Mouse (Mus musculus) forebrain, embryonic 13.5 days (tissue): ENCODE data around the gene Eif4a1. TPM values are rescaled to one million over a fixed set of nuclear protein-coding genes. Genes with fewer than 3 reads are reported as not detected.
"Not testable (repeated sequence)": the region's sequence is repeated elsewhere in the genome, so short reads cannot be mapped to it uniquely, and the experiment has no call there.

Source experiments
- ATAC-seq: fragments of 200-750 bp; cut with Nextera tagmentation; 2 replicates; pipeline ENCODE4 v1.8.0; 2017
- H3K27ac ChIP-seq: fragments of 300-500 bp; sonication (generic); 2 replicates; pipeline ENCODE4 v1.5.1; 2015; ENCODE audit warnings: inconsistent platforms, mild to moderate bottlenecking, moderate library complexity
- H3K27me3 ChIP-seq: fragments of 300-500 bp; sonication (generic); 2 replicates; pipeline ENCODE4 v1.6.1; 2015; ENCODE audit warnings: mild to moderate bottlenecking, inconsistent platforms
- H3K36me3 ChIP-seq: fragments of 300-500 bp; sonication (generic); 2 replicates; pipeline ENCODE4 v1.6.1; 2015; ENCODE audit warnings: mild to moderate bottlenecking, inconsistent platforms; ENCODE audit not compliant: poor library complexity, severe bottlenecking
- H3K4me1 ChIP-seq: fragments of 300-500 bp; sonication (generic); 2 replicates; pipeline ENCODE4 v1.6.1; 2015; ENCODE audit warnings: inconsistent platforms
- H3K4me2 ChIP-seq: fragments of 300-500 bp; sonication (generic); 2 replicates; pipeline ENCODE4 v1.6.1; 2015; ENCODE audit warnings: inconsistent platforms, mild to moderate bottlenecking, moderate library complexity
- H3K4me3 ChIP-seq: fragments of 300-500 bp; sonication (generic); 2 replicates; pipeline ENCODE4 v1.5.1; 2015; ENCODE audit warnings: mild to moderate bottlenecking, inconsistent platforms
- H3K9ac ChIP-seq: fragments of 300-500 bp; sonication (generic); 2 replicates; pipeline ENCODE4 v1.6.1; 2015; ENCODE audit warnings: mild to moderate bottlenecking, inconsistent platforms
- H3K9me3 ChIP-seq: fragments of 300-500 bp; sonication (generic); replicated peaks from 2 replicates; pipeline ENCODE4 v1.6.1; 2016; ENCODE audit warnings: inconsistent platforms
- WGBS: fragments of 180-500 bp; shearing (Covaris S2); methylation state at CpG from one replicate; pipeline ENCODE4 v1.1.7; 2015; 5-methylcytosine and 5-hydroxymethylcytosine counted together
- polyA plus RNA-seq: library from polyadenylated mRNA; unstranded; fragments of >200 nt; fragmentation: Nextera tagmentation; extraction: Ambion mirVana; gene quantifications from 2 replicates; pipeline ENCODE4 v1.2.1, GENCODE M21; 2015

Gene Eif4a1
- polyA plus RNA-seq, 1 experiment from 2014 or later: 701 TPM

DNA sequence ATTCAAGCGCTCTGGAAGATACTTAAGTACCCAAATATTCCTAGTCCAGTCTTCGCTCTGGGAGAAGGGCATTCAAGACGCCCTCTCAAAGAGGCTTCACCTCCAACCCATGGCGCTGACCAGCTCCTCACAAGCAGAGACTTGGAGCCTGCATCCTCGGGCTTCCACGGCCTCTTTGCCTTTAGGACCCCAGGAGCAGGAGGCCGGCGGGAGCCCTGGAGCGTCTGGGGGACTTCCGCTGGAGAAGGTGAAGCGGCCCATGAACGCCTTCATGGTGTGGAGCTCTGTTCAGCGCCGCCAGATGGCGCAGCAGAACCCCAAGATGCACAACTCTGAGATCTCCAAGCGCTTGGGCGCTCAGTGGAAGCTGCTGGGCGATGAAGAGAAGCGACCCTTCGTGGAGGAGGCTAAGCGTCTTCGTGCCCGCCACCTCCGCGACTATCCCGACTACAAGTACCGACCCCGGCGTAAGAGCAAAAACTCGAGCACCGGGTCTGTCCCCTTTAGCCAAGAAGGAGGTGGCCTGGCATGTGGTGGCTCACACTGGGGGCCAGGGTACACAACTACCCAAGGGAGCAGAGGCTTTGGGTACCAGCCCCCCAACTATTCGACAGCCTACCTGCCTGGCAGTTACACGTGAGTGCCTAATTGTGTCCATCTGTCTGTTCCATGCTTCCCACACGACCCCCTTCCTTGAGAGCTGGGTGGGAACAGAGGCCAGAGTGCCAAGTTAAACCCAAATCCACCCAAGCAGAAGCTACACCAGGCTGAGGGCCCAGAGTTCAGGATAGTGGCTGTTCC lies 16.8 kb downstream of the Eif4a1 start, which contains the start of gene Sox15:
Gene Sox15, plus strand, starts transcription at position 51 of the 801 bp plus-strand sequence.
- no peak within 1 kb of the TSS for H3K4me2 ChIP-seq
- peaks cover 90% of the 10 kb centered on the region for H3K36me3 ChIP-seq
- WGBS: 22% methylated on average over 34 of the region's 34 CpGs
- H3K27ac ChIP-seq: peak within 1 kb of the TSS; percentile 3; the same call in 1 of the 2 replicates
- H3K9ac ChIP-seq: no peak within 1 kb of the TSS
- no peaks in the 10 kb centered on the region for H3K9me3 ChIP-seq
- H3K4me1 ChIP-seq: peaks cover 8% of the 10 kb centered on the region; the same call in 1 of the 2 replicates
- H3K4me3 ChIP-seq: peak within 1 kb of the TSS; percentile 9
- peak; percentile 77 for ATAC-seq
- H3K27me3 ChIP-seq: no peaks in the 10 kb centered on the region

DNA sequence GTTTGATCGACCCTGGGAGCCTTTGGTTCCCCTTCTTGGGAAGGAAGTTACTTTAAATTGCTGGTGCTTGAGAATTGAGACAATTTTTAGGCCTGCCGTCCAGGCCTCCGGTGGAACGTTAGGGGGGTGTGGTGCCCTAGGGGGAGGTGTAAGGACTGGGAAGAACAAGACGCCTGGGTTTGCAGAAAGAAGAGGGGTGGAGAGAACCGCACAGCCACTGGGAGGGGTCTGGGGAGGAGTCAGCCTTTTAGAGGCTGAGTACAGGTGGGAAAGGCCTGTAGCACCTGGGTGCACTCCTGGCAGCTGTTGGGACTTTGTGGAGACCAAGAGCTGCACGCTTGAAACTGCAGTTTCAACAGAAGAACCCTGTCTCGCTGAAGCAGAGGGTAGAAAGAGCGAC lies 17.5 kb downstream of the Eif4a1 start:
- Histone ChIP-seq H3K9ac (no peak overlapping the region), H3K27ac (0 out of 2 replicates have a peak overlapping the region, but pooled peaks have one; percentile 3), H3K9me3 (no peaks in the 10 kb centered on the region), H3K4me3 (no peak overlapping the region), H3K36me3 (peaks cover 90% of the 10 kb centered on the region), H3K4me1 (peaks cover 5% of the 10 kb centered on the region; the same call in 1 of the 2 replicates), H3K27me3 (no peaks in the 10 kb centered on the region), H3K4me2 (no peak overlapping the region)
- ATAC-seq: no peak
- 56% methylated on average over 9 of the region's 9 CpGs for WGBS

DNA sequence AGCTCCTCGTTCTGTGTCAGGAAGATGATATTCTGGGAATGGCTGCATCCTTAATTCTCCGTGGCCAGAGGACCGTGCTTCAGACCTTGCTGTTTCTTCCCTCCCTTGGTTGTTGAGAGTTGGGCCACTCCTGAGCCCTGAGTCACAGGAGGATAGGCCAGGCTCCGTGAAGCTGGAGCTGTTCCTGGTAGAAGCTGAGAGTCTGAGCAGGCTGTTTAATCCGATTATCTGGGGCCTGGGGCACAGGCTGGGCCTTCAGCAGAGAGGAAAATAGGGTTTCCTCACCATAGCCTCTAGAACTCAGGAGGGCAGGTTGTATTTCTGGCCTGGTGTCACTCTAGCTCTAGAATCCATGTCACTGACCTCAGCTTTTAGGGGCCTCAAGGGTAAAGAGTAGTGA lies 18.8 kb downstream of the Eif4a1 start:
- H3K27me3 ChIP-seq: no peaks in the 10 kb centered on the region
- 65% methylated on average over 5 of the region's 5 CpGs for WGBS
- H3K4me3 ChIP-seq: no peak overlapping the region
- no peaks in the 10 kb centered on the region for H3K9me3 ChIP-seq
- ATAC-seq: no peak
- H3K4me2 ChIP-seq: no peak overlapping the region
- peaks cover 5% of the 10 kb centered on the region; the same call in 1 of the 2 replicates for H3K4me1 ChIP-seq
- no peak overlapping the region for H3K9ac ChIP-seq
- peaks cover 93% of the 10 kb centered on the region for H3K36me3 ChIP-seq
- peak overlapping the region; percentile 8; the same call in 1 of the 2 replicates for H3K27ac ChIP-seq

- no peaks in the 10 kb centered on the region for H3K4me1 ChIP-seq
- no peak overlapping the region for H3K4me2 ChIP-seq
- no peak overlapping the region for H3K4me3 ChIP-seq
- no peak for ATAC-seq
- no peaks in the 10 kb centered on the region for H3K9me3 ChIP-seq
- H3K27me3 ChIP-seq: no peaks in the 10 kb centered on the region
- H3K27ac ChIP-seq: no peak overlapping the region
- H3K9ac ChIP-seq: no peak overlapping the region
- 96% methylated on average over 5 of the region's 5 CpGs for WGBS
- peaks cover 100% of the 10 kb centered on the region for H3K36me3 ChIP-seq
These were observed 26.4 kb downstream of the Eif4a1 start for GRCm38 (mm10) chr11:69645860-69646259.

- Histone ChIP-seq H3K27me3 (no peaks in the 10 kb centered on the region), H3K4me1 (peaks cover 33% of the 10 kb centered on the region), H3K36me3 (peaks cover 26% of the 10 kb centered on the region), H3K4me2 (peak overlapping the region; percentile 71), H3K9ac (0 out of 2 replicates have a peak overlapping the region, but pooled peaks have one; percentile 98), H3K27ac (no peak overlapping the region), H3K9me3 (no peaks in the 10 kb centered on the region), H3K4me3 (peak overlapping the region; percentile 79; the same call in 1 of the 2 replicates)
- 86% methylated on average over 3 of the region's 3 CpGs for WGBS
- no peak for ATAC-seq
These were observed 36.8 kb downstream of the Eif4a1 start for GRCm38 (mm10) chr11:69635471-69635870.

DNA sequence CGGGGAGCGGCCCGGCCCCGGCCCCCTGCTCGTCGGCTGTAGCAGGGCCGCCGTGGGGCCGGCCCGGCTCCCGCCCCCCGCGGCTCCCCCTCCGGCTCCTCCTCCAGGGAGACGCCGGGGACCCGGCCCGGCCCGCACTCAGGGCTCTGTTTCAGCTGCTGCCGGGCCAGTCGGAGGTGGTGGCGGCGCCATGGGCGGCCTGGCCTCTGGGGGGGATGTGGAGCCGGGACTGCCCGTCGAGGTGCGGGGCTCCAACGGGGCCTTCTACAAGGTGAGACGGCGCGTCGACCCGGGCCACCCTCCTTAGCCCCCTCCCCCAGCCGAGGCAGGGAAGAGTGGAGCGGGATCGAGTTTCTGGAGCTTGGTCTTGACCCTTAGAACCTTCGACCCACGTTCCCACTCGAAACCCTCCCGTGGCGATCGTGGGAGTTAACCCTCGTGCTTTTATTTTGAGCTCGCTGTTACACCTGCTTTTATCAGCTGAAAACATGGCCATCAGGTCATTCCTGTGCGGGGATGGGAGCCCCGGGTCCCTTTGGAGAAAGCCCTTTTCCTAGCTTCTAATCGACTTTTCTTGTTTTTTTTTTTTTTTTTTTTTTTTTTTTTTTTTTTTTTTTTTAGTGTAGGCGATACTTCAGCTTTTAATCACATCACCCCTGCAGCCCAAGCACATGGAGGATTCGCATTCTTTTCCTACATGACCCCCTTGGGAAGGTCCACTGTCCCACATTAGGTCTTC lies 38.9 kb downstream of the Eif4a1 start:
- Histone ChIP-seq H3K27me3 (no peaks in the 10 kb centered on the region), H3K36me3 (0 out of 2 replicates have a peak, but pooled peaks cover 8% of the 10 kb centered on the region), H3K4me1 (peaks cover 33% of the 10 kb centered on the region), H3K27ac (peak overlapping the region; percentile 94), H3K9ac (peak overlapping the region; percentile 98), H3K4me2 (peak overlapping the region; percentile 71), H3K4me3 (peak overlapping the region; percentile 79), H3K9me3 (no peaks in the 10 kb centered on the region)
- ATAC-seq: peak; percentile 64
- WGBS: under 1% methylated on average over 27 of the region's 50 CpGs

- peak within 1 kb of the TSS; percentile 98 for H3K9ac ChIP-seq
- H3K9me3 ChIP-seq: no peaks in the 10 kb centered on the region
- peak within 1 kb of the TSS; percentile 94 for H3K27ac ChIP-seq
- peak; percentile 98 for ATAC-seq
- 0 out of 2 replicates have a peak, but pooled peaks cover 3% of the 10 kb centered on the region for H3K36me3 ChIP-seq
- peak within 1 kb of the TSS; percentile 79 for H3K4me3 ChIP-seq
- H3K4me2 ChIP-seq: peak within 1 kb of the TSS; percentile 71
- H3K27me3 ChIP-seq: no peaks in the 10 kb centered on the region
- WGBS: under 1% methylated on average over 43 of the region's 56 CpGs
- H3K4me1 ChIP-seq: peaks cover 33% of the 10 kb centered on the region
These were observed 39.7 kb downstream of the Eif4a1 start, which contains the start of gene Fxr2 for GRCm38 (mm10) chr11:69632284-69633089. Gene Fxr2 (plus strand): TSS chr11:69632990.

- H3K4me1 ChIP-seq: peaks cover 12% of the 10 kb centered on the region
- H3K9ac ChIP-seq: no peak overlapping the region
- no peaks in the 10 kb centered on the region for H3K36me3 ChIP-seq
- 55% methylated on average over 1 of the region's 1 CpGs for WGBS
- H3K4me3 ChIP-seq: no peak overlapping the region
- no peak overlapping the region for H3K4me2 ChIP-seq
- no peak overlapping the region for H3K27ac ChIP-seq
- ATAC-seq: no peak
- no peaks in the 10 kb centered on the region for H3K27me3 ChIP-seq
- H3K9me3 ChIP-seq: no peaks in the 10 kb centered on the region
These were observed 42.4 kb downstream of the Eif4a1 start for GRCm38 (mm10) chr11:69629802-69630201.

GRCm38 (mm10) chr11:69628286-69628685 lies 43.9 kb downstream of the Eif4a1 start:
- H3K36me3 ChIP-seq: no peaks in the 10 kb centered on the region
- no peak overlapping the region for H3K4me2 ChIP-seq
- no peak overlapping the region for H3K9ac ChIP-seq
- ATAC-seq: no peak
- no peak overlapping the region for H3K27ac ChIP-seq
- H3K27me3 ChIP-seq: no peaks in the 10 kb centered on the region
- 38% methylated on average over 6 of the region's 6 CpGs for WGBS
- H3K4me3 ChIP-seq: no peak overlapping the region
- H3K9me3 ChIP-seq: no peaks in the 10 kb centered on the region
- peaks cover under 1% of the 10 kb centered on the region; the same call in 1 of the 2 replicates for H3K4me1 ChIP-seq

- H3K9ac ChIP-seq, H3K4me3 ChIP-seq, H3K36me3 ChIP-seq, H3K27me3 ChIP-seq, H3K9me3 ChIP-seq, H3K4me2 ChIP-seq, ATAC-seq, H3K27ac ChIP-seq: not testable (repeated sequence)
- peaks cover 16% of the 10 kb centered on the region for H3K4me1 ChIP-seq
- 75% methylated on average over 2 of the region's 2 CpGs for WGBS
These were observed 47.9 kb downstream of the Eif4a1 start for GRCm38 (mm10) chr11:69624339-69624738.

DNA sequence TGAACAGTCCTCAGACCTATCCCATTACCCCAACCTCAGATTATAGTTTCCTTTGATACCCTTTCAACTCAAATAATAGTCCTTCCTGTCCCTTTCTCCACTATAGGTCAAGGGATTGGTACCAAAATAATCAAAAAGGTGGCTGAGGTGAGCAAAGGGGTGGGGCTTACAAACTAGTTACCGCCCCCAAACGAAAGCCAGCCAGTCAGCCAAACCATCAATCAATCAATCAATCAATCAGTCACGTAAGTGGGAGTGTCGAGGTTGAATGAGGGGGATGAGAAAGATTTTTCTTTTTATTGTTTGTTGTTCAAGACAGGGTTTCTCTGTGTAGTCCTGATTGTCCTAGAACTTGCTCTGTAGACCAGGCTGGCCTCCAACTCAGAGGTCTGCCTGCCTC lies 49.2 kb downstream of the Eif4a1 start:
- ATAC-seq: no peak
- no peak overlapping the region for H3K27ac ChIP-seq
- WGBS: 70% methylated on average over 4 of the region's 4 CpGs
- no peaks in the 10 kb centered on the region for H3K9me3 ChIP-seq
- H3K4me3 ChIP-seq: peak overlapping the region; percentile 53; the same call in 1 of the 2 replicates
- H3K36me3 ChIP-seq: no peaks in the 10 kb centered on the region
- peak overlapping the region; percentile 80 for H3K4me2 ChIP-seq
- H3K27me3 ChIP-seq: no peaks in the 10 kb centered on the region
- H3K4me1 ChIP-seq: peaks cover 16% of the 10 kb centered on the region
- peak overlapping the region; percentile 78 for H3K9ac ChIP-seq
